Mouse (Mus musculus): ENCODE data around the gene Gstm3.
"Not testable (repeated sequence)": the region's sequence is repeated elsewhere in the genome, so short reads cannot be mapped to it uniquely, and the experiment has no call there.

Gene Gstm3

GRCm38 (mm10) chr3:107968724-107969395 is at the start of gene Gstm3:
Gene Gstm3 (minus strand): TSS chr3:107969283.
- DNase-seq (ENCODE audit: low spot score in 2 of 2) = no peak

- peak in 1 of 2 experiments; percentile 5 for DNase-seq (ENCODE audit: low spot score in 2 of 2)
Observed at GRCm38 (mm10) chr3:108018190-108018820, 49.2 kb upstream of the Gstm3 start.

GRCm38 (mm10) chr3:108017473-108018189 is 48.5 kb upstream of the Gstm3 start, which contains the start of gene Gstm1:
Gene Gstm1 (minus strand): TSS chr3:108017973.
- DNase-seq (ENCODE audit: low spot score in 2 of 2) = peak; percentile 39 to 46

GRCm38 (mm10) chr3:108016468-108016867 is 47.4 kb upstream of the Gstm3 start:
- not testable (repeated sequence) for DNase-seq (ENCODE audit: low spot score in 2 of 2)

- DNase-seq (ENCODE audit: low spot score in 2 of 2) = no peak
Observed at GRCm38 (mm10) chr3:108014974-108015346, 45.9 kb upstream of the Gstm3 start.

GRCm38 (mm10) chr3:108014098-108014973 is 45.3 kb upstream of the Gstm3 start:
- no peak for DNase-seq (ENCODE audit: low spot score in 2 of 2)

GRCm38 (mm10) chr3:108013331-108013871 is 44.3 kb upstream of the Gstm3 start:
- no peak for DNase-seq (ENCODE audit: low spot score in 2 of 2)

- no peak for DNase-seq (ENCODE audit: low spot score in 2 of 2)
Observed at GRCm38 (mm10) chr3:108011558-108011957, 42.5 kb upstream of the Gstm3 start.

GRCm38 (mm10) chr3:108010286-108010685 is 41.2 kb upstream of the Gstm3 start:
- DNase-seq (ENCODE audit: low spot score in 2 of 2) = no peak

- DNase-seq (ENCODE audit: low spot score in 2 of 2) = no peak
Observed at GRCm38 (mm10) chr3:108002021-108002420, 32.9 kb upstream of the Gstm3 start.

- DNase-seq (ENCODE audit: low spot score in 2 of 2) = no peak
Observed at GRCm38 (mm10) chr3:107999491-107999890, 30.4 kb upstream of the Gstm3 start.

- no peak for DNase-seq (ENCODE audit: low spot score in 2 of 2)
Observed at GRCm38 (mm10) chr3:107998591-107998990, 29.5 kb upstream of the Gstm3 start.

- no peak for DNase-seq (ENCODE audit: low spot score in 2 of 2)
Observed at GRCm38 (mm10) chr3:107996576-107996975, 27.5 kb upstream of the Gstm3 start.

- not testable (repeated sequence) for DNase-seq (ENCODE audit: low spot score in 2 of 2)
Observed at GRCm38 (mm10) chr3:107995974-107996373, 26.9 kb upstream of the Gstm3 start.

GRCm38 (mm10) chr3:107986041-107986562 is 17.0 kb upstream of the Gstm3 start, which contains the start of gene Gstm2:
Gene Gstm2 (minus strand): TSS chr3:107986453.
- no peak for DNase-seq (ENCODE audit: low spot score in 2 of 2)

- not testable (repeated sequence) for DNase-seq (ENCODE audit: low spot score in 2 of 2)
Observed at GRCm38 (mm10) chr3:107985141-107985540, 16.1 kb upstream of the Gstm3 start.

GRCm38 (mm10) chr3:107984471-107984870 is 15.4 kb upstream of the Gstm3 start:
- DNase-seq (ENCODE audit: low spot score in 2 of 2) = no peak

- no peak for DNase-seq (ENCODE audit: low spot score in 2 of 2)
Observed at GRCm38 (mm10) chr3:107983771-107984170, 14.7 kb upstream of the Gstm3 start.

- no peak for DNase-seq (ENCODE audit: low spot score in 2 of 2)
Observed at GRCm38 (mm10) chr3:107982726-107983125, 13.6 kb upstream of the Gstm3 start.

GRCm38 (mm10) chr3:107981261-107981660 is 12.2 kb upstream of the Gstm3 start:
- DNase-seq (ENCODE audit: low spot score in 2 of 2) = no peak

GRCm38 (mm10) chr3:107977691-107978090 is 8.6 kb upstream of the Gstm3 start:
- no peak for DNase-seq (ENCODE audit: low spot score in 2 of 2)
